ENCODE assay signal across 8 mouse cellular contexts in the genomic region with DNA sequence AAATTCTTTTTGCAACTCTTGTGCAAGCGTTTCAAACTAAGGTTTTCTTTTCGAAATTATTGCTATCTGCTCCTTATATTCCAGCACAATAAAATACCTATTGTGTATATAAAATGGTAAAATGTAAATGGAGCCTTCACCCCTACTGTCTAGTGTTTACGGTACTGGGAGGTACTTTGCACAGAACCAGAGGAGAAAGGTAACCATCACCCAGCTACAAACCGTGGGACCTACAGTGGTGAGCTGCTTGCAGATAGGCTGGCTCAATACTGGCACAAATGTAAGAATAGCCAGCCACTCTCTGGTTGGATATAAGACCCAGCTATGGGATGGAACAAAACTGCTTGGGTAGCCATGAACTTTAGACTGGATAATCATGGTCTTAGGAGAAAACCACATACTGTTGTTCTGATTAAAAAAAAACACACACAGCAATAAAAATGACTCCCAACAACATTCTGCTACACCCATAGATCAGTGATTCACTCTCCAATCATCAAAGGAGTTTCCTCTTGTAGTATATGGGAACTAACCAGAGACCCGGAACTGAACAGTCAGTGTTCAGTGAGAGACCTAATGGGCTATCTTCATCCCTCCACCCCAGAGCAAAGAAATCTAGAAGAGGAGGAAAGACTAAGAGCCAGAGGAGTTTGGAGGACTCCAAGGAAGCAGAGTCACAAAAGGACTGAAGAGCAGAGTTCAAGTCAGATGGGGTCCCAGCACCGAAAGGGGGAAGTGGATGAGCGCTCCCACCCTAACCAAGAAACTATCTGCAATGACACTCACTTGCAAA. TPM values are rescaled to one million over a fixed set of nuclear protein-coding genes. Genes with fewer than 3 reads are reported as not detected.
DNase-seq lines count a peak whose midpoint lies in the region; ATAC-seq lines count a peak whose summit lies in the region.

No protein-coding gene starts in this region.

- no peak overlapping the region for H3K27ac ChIP-seq in lung, embryonic 16.5 days (ENCODE audit: low read length)
- H3K27ac ChIP-seq in limb, embryonic 12.5 days, result no peak overlapping the region
- no peak overlapping the region for H3K27ac ChIP-seq in stomach, embryonic 14.5 days (ENCODE audit: low read length)

- peak overlapping the region; percentile 82 for H3K4me3 ChIP-seq in lung, embryonic 16.5 days (ENCODE audit: low read length)
- H3K4me3 ChIP-seq in erythroblast, embryonic 14.5 days (replicated peaks), result peak overlapping the region; percentile 85
- H3K4me3 ChIP-seq in limb, embryonic 12.5 days (replicated peaks), result peak overlapping the region; percentile 96
- H3K4me3 ChIP-seq in stomach, embryonic 14.5 days (ENCODE audit: low read depth, low read length), result peak overlapping the region; percentile 99

- ATAC-seq in lung, embryonic 16.5 days (ENCODE audit: low read depth), result no peak
- ATAC-seq in limb, embryonic 12.5 days (ENCODE audit: insufficient number of reproducible peaks, insufficient read depth, low FRiP score, low TSS enrichment, low read depth), result no peak
- ATAC-seq in stomach, embryonic 14.5 days (ENCODE audit: insufficient number of reproducible peaks, insufficient read depth, low FRiP score, low read depth), result no peak

- peaks cover 12% of the 10 kb centered on the region for H3K4me1 ChIP-seq in lung, embryonic 16.5 days (replicated peaks; ENCODE audit: control insufficient read depth, insufficient read depth, low read length)
- peaks cover 29% of the 10 kb centered on the region for H3K4me1 ChIP-seq in erythroblast, embryonic 14.5 days (ENCODE audit: control insufficient read depth)
- H3K4me1 ChIP-seq in limb, embryonic 12.5 days (replicated peaks), result peaks cover 12% of the 10 kb centered on the region; the same call in 1 of the 2 replicates
- 0 out of 2 replicates have a peak, but pooled peaks cover 8% of the 10 kb centered on the region for H3K4me1 ChIP-seq in stomach, embryonic 14.5 days (ENCODE audit: control insufficient read depth, insufficient read depth, low read length)

- H3K9me3 ChIP-seq in lung, embryonic 16.5 days (ENCODE audit: control insufficient read depth, low read length), result no peaks in the 10 kb centered on the region
- no peaks in the 10 kb centered on the region for H3K9me3 ChIP-seq in erythroblast, embryonic 14.5 days (ENCODE audit: control insufficient read depth, low read length)
- no peaks in the 10 kb centered on the region for H3K9me3 ChIP-seq in limb, embryonic 12.5 days
- H3K9me3 ChIP-seq in stomach, embryonic 14.5 days (ENCODE audit: control insufficient read depth, low read depth, low read length), result no peaks in the 10 kb centered on the region

- H3K4me2 ChIP-seq in lung, embryonic 16.5 days (ENCODE audit: low read depth, low read length), result peak overlapping the region; percentile 59
- H3K4me2 ChIP-seq in limb, embryonic 12.5 days, result peak overlapping the region; percentile 60
- H3K4me2 ChIP-seq in stomach, embryonic 14.5 days (replicated peaks; ENCODE audit: low read depth, low read length), result peak overlapping the region; percentile 50

- WGBS in lung, embryonic 16.5 days, result 60% methylated on average over 7 of the region's 7 CpGs
- WGBS in limb, embryonic 12.5 days, result 64% methylated on average over 7 of the region's 7 CpGs
- 59% methylated on average over 7 of the region's 7 CpGs for whole genome bisulfite sequencing in stomach, embryonic 14.5 days

- H3K36me3 ChIP-seq in lung, embryonic 16.5 days (ENCODE audit: control insufficient read depth, insufficient read depth, low read length), result no peaks in the 10 kb centered on the region
- peaks cover 7% of the 10 kb centered on the region for H3K36me3 ChIP-seq in erythroblast, embryonic 14.5 days (ENCODE audit: control insufficient read depth)
- H3K36me3 ChIP-seq in limb, embryonic 12.5 days, result peaks cover 9% of the 10 kb centered on the region; the same call in 1 of the 2 replicates
- no peaks in the 10 kb centered on the region for H3K36me3 ChIP-seq in stomach, embryonic 14.5 days (ENCODE audit: control insufficient read depth, insufficient read depth, low read length)

- H3K27me3 ChIP-seq in lung, embryonic 16.5 days (ENCODE audit: control insufficient read depth, insufficient read depth, low read depth, low read length), result no peaks in the 10 kb centered on the region
- H3K27me3 ChIP-seq in erythroblast, embryonic 14.5 days (ENCODE audit: control insufficient read depth), result no peaks in the 10 kb centered on the region
- no peaks in the 10 kb centered on the region for H3K27me3 ChIP-seq in limb, embryonic 12.5 days
- no peaks in the 10 kb centered on the region for H3K27me3 ChIP-seq in stomach, embryonic 14.5 days (ENCODE audit: control insufficient read depth, insufficient read depth, low read length)

- intact Hi-C loops in left cerebral cortex, postnatal 25 days (cut with DNase I), result loop anchor here (1.0 to 5.0 kb wide), 2 partner anchors 35 to 87 kb away; no protein-coding TSS in a partner anchor

- H3K9ac ChIP-seq in lung, embryonic 16.5 days (ENCODE audit: low read length), result peak overlapping the region; percentile 93; the same call in 1 of the 2 replicates
- H3K9ac ChIP-seq in limb, embryonic 12.5 days (replicated peaks), result no peak overlapping the region
- H3K9ac ChIP-seq in stomach, embryonic 14.5 days (replicated peaks; ENCODE audit: low read depth, low read length), result peak overlapping the region; percentile 10; the same call in 1 of the 2 replicates

- no peak for DNase-seq in lung, postnatal 25 days (ENCODE audit: low spot score)
- DNase-seq in right cerebral cortex, postnatal 36 days (ENCODE audit: low spot score in 2 of 2), result no peak
- no peak for DNase-seq in left cerebral cortex, adult 8-10 months (ENCODE audit: low spot score in 2 of 2)
- no peak for DNase-seq in left cerebral cortex, postnatal 25 days (ENCODE audit: low spot score in 2 of 2)

RNA-seq across cellular contexts. Expression of a gene that starts 0.7 kb away (rescaled TPM):
- 68.0 and 75.2 TPM in 2 replicates for polyA plus RNA-seq in lung, embryonic 16.5 days (2015; fragmentation: Nextera tagmentation; extraction: Ambion mirVana)
- 0.37 and 0.44 TPM in 2 replicates for polyA plus RNA-seq in erythroblast, embryonic 14.5 days (2012)
- polyA plus RNA-seq in limb, embryonic 12.5 days (2016; fragmentation: Nextera tagmentation; extraction: Ambion mirVana), result 73.8 and 78.0 TPM in 2 replicates
- polyA plus RNA-seq in stomach, embryonic 14.5 days (2014; fragmentation: Nextera tagmentation; extraction: Ambion mirVana), result 74.1 and 82.3 TPM in 2 replicates
- 10 to 100 TPM; 48.8 to 60.1 (median 57.2) TPM for total RNA-seq in left cerebral cortex, adult 8-10 months (2022)
- 10 to 100 TPM; 51.5 to 56.4 TPM for total RNA-seq in left cerebral cortex, postnatal 25 days (2021)

RNA-seq across cellular contexts. Expression of a gene that starts 37.7 kb away (rescaled TPM):
- polyA plus RNA-seq in lung, embryonic 16.5 days (2015; fragmentation: Nextera tagmentation; extraction: Ambion mirVana), result 17.5 and 17.7 TPM in 2 replicates
- polyA plus RNA-seq in erythroblast, embryonic 14.5 days (2012), result 0.02 and 0.13 TPM in 2 replicates
- polyA plus RNA-seq in limb, embryonic 12.5 days (2016; fragmentation: Nextera tagmentation; extraction: Ambion mirVana), result 12.9 and 13.0 TPM in 2 replicates
- 18.4 and 19.2 TPM in 2 replicates for polyA plus RNA-seq in stomach, embryonic 14.5 days (2014; fragmentation: Nextera tagmentation; extraction: Ambion mirVana)
- total RNA-seq in left cerebral cortex, adult 8-10 months (2022), result 10 to 100 TPM; 26.3 to 28.6 (median 28.1) TPM
- 10 to 100 TPM; 24.4 to 25.9 TPM for total RNA-seq in left cerebral cortex, postnatal 25 days (2021)

Comparison
In these comparisons a context has a peak if more than half of its experiments do, and no peak if none do; other contexts are left out.
1. RNA of a gene that starts 0.7 kb away (polyA plus RNA-seq): 73.8 to 78.0 TPM in limb, embryonic 12.5 days, 68.0 to 75.2 TPM in lung, embryonic 16.5 days and 74.1 to 82.3 TPM in stomach, embryonic 14.5 days; 0.37 to 0.44 TPM in erythroblast, embryonic 14.5 days; every median in the first group is over 10 times any median in the second.
2. RNA of a gene that starts 37.7 kb away (polyA plus RNA-seq): 18.4 to 19.2 TPM in stomach, embryonic 14.5 days, 17.5 to 17.7 TPM in lung, embryonic 16.5 days and 12.9 to 13.0 TPM in limb, embryonic 12.5 days; 0.02 to 0.13 TPM in erythroblast, embryonic 14.5 days; every median in the first group is over 10 times any median in the second.
3. Peak in every context shown above with its lines, with median percentiles within 50 percentile points of each other: H3K4me2 ChIP-seq and H3K4me3 ChIP-seq.